Mouse (Mus musculus): ENCODE results near the gene Acoxl. TPM values are rescaled to one million over a fixed set of nuclear protein-coding genes. Genes with fewer than 3 reads are reported as not detected.

Acoxl gene
- polyA plus RNA-seq, 1 experiment from 2014 or later: 0.12 TPM

GRCm38 (mm10) chr2:128062756-128063155 lies 224.1 kb downstream of the Acoxl start:
- ATAC-seq (replicated peaks; ENCODE audit: low FRiP score) (no peak), DNase-seq (ENCODE audit: low spot score) (no peak)
- no peaks in the 10 kb centered on the region for H3K27me3 ChIP-seq (ENCODE audit: control insufficient read depth, insufficient read depth, low read length)
- no peaks in the 10 kb centered on the region for H3K9me3 ChIP-seq (ENCODE audit: control insufficient read depth, low read length)
- H3K4me1 ChIP-seq (replicated peaks; ENCODE audit: control insufficient read depth, insufficient read depth, low read length): no peaks in the 10 kb centered on the region
- H3K36me3 ChIP-seq (ENCODE audit: control insufficient read depth, insufficient read depth, low read length): no peaks in the 10 kb centered on the region
- no peak overlapping the region for H3K4me3 ChIP-seq (ENCODE audit: low read depth, low read length)
- H3K27ac ChIP-seq (ENCODE audit: low read depth, low read length): no peak overlapping the region
- no peak overlapping the region for H3K4me2 ChIP-seq (ENCODE audit: low read depth, low read length, severe bottlenecking)
- H3K9ac ChIP-seq (ENCODE audit: low read length): no peak overlapping the region
- 92% methylated on average over 6 of the region's 6 CpGs for WGBS

DNA sequence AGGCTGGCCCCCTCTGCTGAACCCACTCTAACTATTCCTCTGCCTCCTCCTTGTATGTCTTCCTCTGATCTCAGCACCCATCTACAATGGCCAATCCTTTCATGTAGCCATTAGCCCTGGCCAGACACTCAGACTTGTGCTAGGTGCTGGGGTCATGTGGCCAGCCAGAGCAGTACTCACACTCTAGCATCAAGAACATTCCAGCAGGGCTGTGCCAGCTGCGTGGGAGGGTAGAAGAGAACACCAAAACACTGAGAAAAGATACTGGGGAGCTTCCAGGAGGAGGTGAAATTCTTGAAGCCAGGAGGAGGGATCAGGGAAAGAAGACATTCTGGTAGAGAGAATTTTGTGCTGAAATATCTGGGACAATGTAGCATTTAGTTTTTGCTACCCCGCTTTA lies 226.3 kb downstream of the Acoxl start:
- 90% methylated on average over 2 of the region's 2 CpGs for WGBS
- Histone ChIP-seq H3K9me3 (ENCODE audit: control insufficient read depth, low read length) (no peaks in the 10 kb centered on the region), H3K9ac (ENCODE audit: low read length) (no peak overlapping the region), H3K27ac (ENCODE audit: low read depth, low read length) (no peak overlapping the region), H3K36me3 (ENCODE audit: control insufficient read depth, insufficient read depth, low read length) (no peaks in the 10 kb centered on the region), H3K4me2 (ENCODE audit: low read depth, low read length, severe bottlenecking) (no peak overlapping the region), H3K4me1 (replicated peaks; ENCODE audit: control insufficient read depth, insufficient read depth, low read length) (no peaks in the 10 kb centered on the region), H3K4me3 (ENCODE audit: low read depth, low read length) (no peak overlapping the region), H3K27me3 (ENCODE audit: control insufficient read depth, insufficient read depth, low read length) (no peaks in the 10 kb centered on the region)
- DNase-seq (ENCODE audit: low spot score) (no peak), ATAC-seq (replicated peaks; ENCODE audit: low FRiP score) (no peak)

DNA sequence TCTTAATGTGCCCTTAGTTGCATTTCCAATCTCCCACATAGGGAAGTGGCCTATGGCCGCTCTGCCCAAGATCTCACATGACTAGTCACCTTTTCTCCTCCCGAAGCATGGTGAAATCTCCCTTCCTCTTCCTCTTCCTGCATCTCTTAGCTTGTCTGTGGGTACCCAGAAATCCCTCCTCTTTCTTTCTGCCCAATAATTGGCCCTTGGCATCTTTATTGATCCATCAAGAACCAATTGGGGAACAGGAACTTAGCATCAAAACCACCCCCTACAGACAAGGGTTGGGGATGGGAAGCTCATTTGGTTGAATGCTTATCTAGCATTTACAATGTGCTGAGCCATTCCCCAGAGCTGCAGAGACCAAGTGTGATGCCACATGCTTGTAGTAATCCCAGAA lies 226.9 kb downstream of the Acoxl start:
- 91% methylated on average over 2 of the region's 2 CpGs for WGBS
- no peak for DNase-seq (ENCODE audit: low spot score)
- Histone ChIP-seq H3K36me3 (ENCODE audit: control insufficient read depth, insufficient read depth, low read length) (no peaks in the 10 kb centered on the region), H3K4me1 (replicated peaks; ENCODE audit: control insufficient read depth, insufficient read depth, low read length) (no peaks in the 10 kb centered on the region), H3K4me3 (ENCODE audit: low read depth, low read length) (no peak overlapping the region), H3K27ac (ENCODE audit: low read depth, low read length) (no peak overlapping the region), H3K9me3 (ENCODE audit: control insufficient read depth, low read length) (no peaks in the 10 kb centered on the region), H3K27me3 (ENCODE audit: control insufficient read depth, insufficient read depth, low read length) (no peaks in the 10 kb centered on the region), H3K9ac (ENCODE audit: low read length) (no peak overlapping the region), H3K4me2 (ENCODE audit: low read depth, low read length, severe bottlenecking) (no peak overlapping the region)
- ATAC-seq (replicated peaks; ENCODE audit: low FRiP score): no peak

- DNase-seq (ENCODE audit: low spot score): no peak
- no peak overlapping the region for H3K4me3 ChIP-seq (ENCODE audit: low read depth, low read length)
- 83% methylated on average over 3 of the region's 3 CpGs for WGBS
Observed at GRCm38 (mm10) chr2:128067162-128067561, 228.5 kb downstream of the Acoxl start.

GRCm38 (mm10) chr2:128067596-128067995 lies 228.9 kb downstream of the Acoxl start:
- H3K4me2 ChIP-seq (ENCODE audit: low read depth, low read length, severe bottlenecking): no peak overlapping the region
- H3K4me3 ChIP-seq (ENCODE audit: low read depth, low read length): no peak overlapping the region
- H3K9me3 ChIP-seq (ENCODE audit: control insufficient read depth, low read length): no peaks in the 10 kb centered on the region
- H3K27me3 ChIP-seq (ENCODE audit: control insufficient read depth, insufficient read depth, low read length): no peaks in the 10 kb centered on the region
- DNase-seq (ENCODE audit: low spot score) (no peak), ATAC-seq (replicated peaks; ENCODE audit: low FRiP score) (no peak)
- no peak overlapping the region for H3K9ac ChIP-seq (ENCODE audit: low read length)
- no peak overlapping the region for H3K27ac ChIP-seq (ENCODE audit: low read depth, low read length)
- H3K4me1 ChIP-seq (replicated peaks; ENCODE audit: control insufficient read depth, insufficient read depth, low read length): no peaks in the 10 kb centered on the region
- 86% methylated on average over 7 of the region's 7 CpGs for WGBS
- H3K36me3 ChIP-seq (ENCODE audit: control insufficient read depth, insufficient read depth, low read length): no peaks in the 10 kb centered on the region

More at GRCm38 (mm10) chr2:128067162-128067561, 228.5 kb downstream of the Acoxl start:
- Histone ChIP-seq H3K4me2 (ENCODE audit: low read depth, low read length, severe bottlenecking) (no peak overlapping the region), H3K9me3 (ENCODE audit: control insufficient read depth, low read length) (no peaks in the 10 kb centered on the region), H3K27me3 (ENCODE audit: control insufficient read depth, insufficient read depth, low read length) (no peaks in the 10 kb centered on the region), H3K36me3 (ENCODE audit: control insufficient read depth, insufficient read depth, low read length) (no peaks in the 10 kb centered on the region), H3K4me1 (replicated peaks; ENCODE audit: control insufficient read depth, insufficient read depth, low read length) (no peaks in the 10 kb centered on the region), H3K9ac (ENCODE audit: low read length) (no peak overlapping the region), H3K27ac (ENCODE audit: low read depth, low read length) (no peak overlapping the region)
- no peak for ATAC-seq (replicated peaks; ENCODE audit: low FRiP score)

- Histone ChIP-seq H3K9ac (ENCODE audit: low read length) (no peak overlapping the region), H3K4me3 (ENCODE audit: low read depth, low read length) (no peak overlapping the region), H3K27me3 (ENCODE audit: control insufficient read depth, insufficient read depth, low read length) (no peaks in the 10 kb centered on the region), H3K4me2 (ENCODE audit: low read depth, low read length, severe bottlenecking) (no peak overlapping the region), H3K36me3 (ENCODE audit: control insufficient read depth, insufficient read depth, low read length) (no peaks in the 10 kb centered on the region), H3K27ac (ENCODE audit: low read depth, low read length) (no peak overlapping the region), H3K4me1 (replicated peaks; ENCODE audit: control insufficient read depth, insufficient read depth, low read length) (no peaks in the 10 kb centered on the region), H3K9me3 (ENCODE audit: control insufficient read depth, low read length) (no peaks in the 10 kb centered on the region)
- no peak for ATAC-seq (replicated peaks; ENCODE audit: low FRiP score)
- DNase-seq (ENCODE audit: low spot score): no peak
- 81% methylated on average over 4 of the region's 4 CpGs for WGBS
Observed at GRCm38 (mm10) chr2:128068176-128068575, 229.5 kb downstream of the Acoxl start.

DNA sequence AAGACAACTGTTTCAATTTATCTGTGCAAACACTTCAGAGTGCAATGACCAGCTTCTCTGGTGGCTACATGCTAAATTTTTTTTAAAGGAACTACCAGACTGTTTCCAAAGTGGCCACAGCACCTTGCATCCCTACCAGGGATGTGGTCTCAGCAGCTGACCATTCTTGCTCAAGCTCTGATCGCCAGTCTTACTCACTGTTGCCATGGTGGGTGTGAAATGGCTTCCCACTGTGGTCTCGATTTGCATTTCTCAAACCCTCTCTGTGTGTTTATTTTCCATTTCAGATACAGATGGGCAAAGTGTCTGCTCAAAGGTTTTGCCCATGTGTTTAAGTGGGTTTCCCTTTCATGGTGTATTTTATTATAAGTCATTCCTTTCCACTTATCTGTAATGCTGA lies 230.3 kb downstream of the Acoxl start:
- Histone ChIP-seq H3K4me1 (replicated peaks; ENCODE audit: control insufficient read depth, insufficient read depth, low read length) (no peaks in the 10 kb centered on the region), H3K27me3 (ENCODE audit: control insufficient read depth, insufficient read depth, low read length) (no peaks in the 10 kb centered on the region), H3K4me3 (ENCODE audit: low read depth, low read length) (no peak overlapping the region), H3K9me3 (ENCODE audit: control insufficient read depth, low read length) (no peaks in the 10 kb centered on the region), H3K36me3 (ENCODE audit: control insufficient read depth, insufficient read depth, low read length) (no peaks in the 10 kb centered on the region), H3K4me2 (ENCODE audit: low read depth, low read length, severe bottlenecking) (no peak overlapping the region), H3K27ac (ENCODE audit: low read depth, low read length) (no peak overlapping the region), H3K9ac (ENCODE audit: low read length) (no peak overlapping the region)
- no peak for DNase-seq (ENCODE audit: low spot score)
- ATAC-seq (replicated peaks; ENCODE audit: low FRiP score): no peak
- WGBS: 64% methylated on average over 2 of the region's 2 CpGs

- H3K36me3 ChIP-seq (ENCODE audit: control insufficient read depth, insufficient read depth, low read length): no peaks in the 10 kb centered on the region
- ATAC-seq (replicated peaks; ENCODE audit: low FRiP score) (no peak), DNase-seq (ENCODE audit: low spot score) (no peak)
- H3K4me1 ChIP-seq (replicated peaks; ENCODE audit: control insufficient read depth, insufficient read depth, low read length): no peaks in the 10 kb centered on the region
- H3K9me3 ChIP-seq (ENCODE audit: control insufficient read depth, low read length): no peaks in the 10 kb centered on the region
- WGBS: 85% methylated on average over 7 of the region's 7 CpGs
- H3K9ac ChIP-seq (ENCODE audit: low read length): no peak overlapping the region
- no peak overlapping the region for H3K4me2 ChIP-seq (ENCODE audit: low read depth, low read length, severe bottlenecking)
- no peak overlapping the region for H3K27ac ChIP-seq (ENCODE audit: low read depth, low read length)
- H3K27me3 ChIP-seq (ENCODE audit: control insufficient read depth, insufficient read depth, low read length): no peaks in the 10 kb centered on the region
- H3K4me3 ChIP-seq (ENCODE audit: low read depth, low read length): no peak overlapping the region
Observed at GRCm38 (mm10) chr2:128071791-128072190, 233.1 kb downstream of the Acoxl start.

GRCm38 (mm10) chr2:128072944-128073343 lies 234.3 kb downstream of the Acoxl start:
- no peak overlapping the region for H3K9ac ChIP-seq (ENCODE audit: low read length)
- no peak overlapping the region for H3K27ac ChIP-seq (ENCODE audit: low read depth, low read length)
- no peaks in the 10 kb centered on the region for H3K27me3 ChIP-seq (ENCODE audit: control insufficient read depth, insufficient read depth, low read length)
- no peaks in the 10 kb centered on the region for H3K9me3 ChIP-seq (ENCODE audit: control insufficient read depth, low read length)
- no peaks in the 10 kb centered on the region for H3K4me1 ChIP-seq (replicated peaks; ENCODE audit: control insufficient read depth, insufficient read depth, low read length)
- no peak overlapping the region for H3K4me3 ChIP-seq (ENCODE audit: low read depth, low read length)
- ATAC-seq (replicated peaks; ENCODE audit: low FRiP score) (no peak), DNase-seq (ENCODE audit: low spot score) (no peak)
- 81% methylated on average over 5 of the region's 5 CpGs for WGBS
- H3K36me3 ChIP-seq (ENCODE audit: control insufficient read depth, insufficient read depth, low read length): no peaks in the 10 kb centered on the region
- H3K4me2 ChIP-seq (ENCODE audit: low read depth, low read length, severe bottlenecking): no peak overlapping the region
